Mouse (Mus musculus) myocyte (in vitro differentiated cells): ENCODE results near the gene Atg13. TPM values are rescaled to one million over a fixed set of nuclear protein-coding genes. Genes with fewer than 3 reads are reported as not detected.
"Not testable (repeated sequence)": the region's sequence is repeated elsewhere in the genome, so short reads cannot be mapped to it uniquely, and the experiment has no call there.

Experiments
- H3K27me3 ChIP-seq: one replicate; pipeline ENCODE4 v1.6.1; 2011; ENCODE audit not compliant: control insufficient read depth, insufficient read depth, insufficient read length
- H3K36me3 ChIP-seq: one replicate; pipeline ENCODE4 v1.6.1; 2011; ENCODE audit not compliant: control insufficient read depth, insufficient read depth
- H3K4me2 ChIP-seq: one replicate; pipeline ENCODE4 v1.6.1; 2011; ENCODE audit warnings: low read depth, control low read depth
- H3K4me3 ChIP-seq: one replicate; pipeline ENCODE4 v1.5.1; 2011; ENCODE audit warnings: mild to moderate bottlenecking, control low read depth, moderate library complexity
- H3K79me2 ChIP-seq: one replicate; pipeline ENCODE4 v1.6.1; 2011; ENCODE audit not compliant: control insufficient read depth, insufficient read depth
- H3ac ChIP-seq: one replicate; pipeline ENCODE4 v1.6.1; 2011; ENCODE audit not compliant: control insufficient read depth, insufficient read length
- CEBPB ChIP-seq: IDR thresholded peaks from 2 replicates; pipeline ENCODE4 v1.6.1; 2011; ENCODE audit warnings: mild to moderate bottlenecking, moderate library complexity; ENCODE audit not compliant: poor library complexity, insufficient read depth, severe bottlenecking
- E2F4 ChIP-seq: IDR thresholded peaks from one replicate; pipeline ENCODE4 v1.6.1; 2011; ENCODE audit warnings: mild to moderate bottlenecking, control low read depth, moderate library complexity; ENCODE audit not compliant: insufficient read depth
- MAX ChIP-seq: IDR thresholded peaks from one replicate; pipeline ENCODE4 v1.6.1; 2011; ENCODE audit warnings: low read depth, mild to moderate bottlenecking, control low read depth
- MYOD1 ChIP-seq, 3 experiments: IDR thresholded peaks; one replicate each; pipeline ENCODE4 v1.6.1; 2011; ENCODE audit warnings: control low read depth in 2 of 3, low read depth in 2 of 3, mild to moderate bottlenecking in 2 of 3, moderate library complexity in 1 of 3; ENCODE audit not compliant: insufficient read length in 2 of 3, control insufficient read depth in 1 of 3
- MYOG ChIP-seq, 3 experiments: IDR thresholded peaks; one replicate each; pipeline ENCODE4 v1.6.1; 2011; ENCODE audit warnings: control low read depth in 2 of 3, low read depth in 2 of 3, mild to moderate bottlenecking in 2 of 3; ENCODE audit not compliant: insufficient read length in 2 of 3, control insufficient read depth in 1 of 3, insufficient read depth in 1 of 3
- POLR2A ChIP-seq: IDR thresholded peaks from one replicate; pipeline ENCODE4 v1.6.1; 2011; ENCODE audit warnings: low read depth, mild to moderate bottlenecking, control low read depth, moderate library complexity; ENCODE audit not compliant: insufficient read length
- POLR2AphosphoS2 ChIP-seq: IDR thresholded peaks from one replicate; pipeline ENCODE4 v1.6.1; 2011; ENCODE audit warnings: low read depth, control low read depth; ENCODE audit not compliant: insufficient read length
- REST ChIP-seq: IDR thresholded peaks from one replicate; pipeline ENCODE4 v1.6.1; 2011; ENCODE audit warnings: mild to moderate bottlenecking, control low read depth, moderate library complexity; ENCODE audit not compliant: insufficient read depth, insufficient read length
- SRF ChIP-seq: IDR thresholded peaks from one replicate; pipeline ENCODE4 v1.6.1; 2011; ENCODE audit warnings: low read depth; ENCODE audit not compliant: control insufficient read depth, insufficient read length
- TCF12 ChIP-seq: IDR thresholded peaks from one replicate; pipeline ENCODE4 v1.6.1; 2011; ENCODE audit warnings: mild to moderate bottlenecking, control low read depth; ENCODE audit not compliant: poor library complexity, insufficient read depth, severe bottlenecking
- TCF3 ChIP-seq: IDR thresholded peaks from one replicate; pipeline ENCODE4 v1.6.1; 2011; ENCODE audit warnings: low read depth, control low read depth; ENCODE audit not compliant: insufficient read length
- USF1 ChIP-seq: IDR thresholded peaks from one replicate; pipeline ENCODE4 v1.6.1; 2011; ENCODE audit warnings: low read depth, mild to moderate bottlenecking, control low read depth, moderate library complexity
- polyA plus RNA-seq: library from polyadenylated mRNA; unstranded; fragments of >200 nt; fragmentation: generic; extraction: Trizol; gene quantifications from one replicate; pipeline ENCODE4 v1.2.1, GENCODE M21; 2012; ENCODE audit warnings: missing spikeins

Gene Atg13
- polyA plus RNA-seq, 1 experiment, result 29.7 TPM

DNA sequence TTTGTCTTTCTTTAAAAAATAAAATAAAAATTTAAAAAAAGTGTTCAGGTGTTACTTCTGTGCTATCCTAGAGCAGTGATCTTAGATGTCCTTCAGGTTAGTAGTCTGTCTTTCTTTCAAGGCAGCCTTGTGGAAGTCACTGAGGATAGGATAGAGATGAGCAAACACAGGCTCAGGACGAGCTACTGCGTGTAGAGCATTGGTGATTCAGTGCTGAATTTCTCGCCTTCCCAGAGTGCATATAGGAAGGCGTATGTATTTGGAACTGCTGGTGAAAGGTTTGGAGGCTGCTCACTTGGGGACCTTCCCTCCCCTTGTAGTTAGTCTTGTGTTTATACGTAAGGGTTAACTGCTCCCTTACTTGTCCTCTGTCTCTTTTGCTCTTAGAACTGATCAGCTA, 24.8 kb upstream of the Atg13 start:
- Histone ChIP-seq H3K79me2 (peaks cover 93% of the 10 kb centered on the region), H3K4me3 (no peak overlapping the region), H3K4me2 (no peak overlapping the region), H3ac (no peak overlapping the region), H3K27me3 (no peaks in the 10 kb centered on the region), H3K36me3 (no peaks in the 10 kb centered on the region)
- no peak for TF ChIP-seq TCF12
- TF ChIP-seq MYOG (IDR thresholded peaks at IDR 0.05; ENCODE audit: control insufficient read depth in 1 of 3, insufficient read depth in 1 of 3, insufficient read length in 2 of 3, low read depth in 2 of 3), result no peak
- TF ChIP-seq MYOD1 (IDR thresholded peaks at IDR 0.05; ENCODE audit: control insufficient read depth in 1 of 3, insufficient read length in 2 of 3, low read depth in 2 of 3), result no peak
- no peak for TF ChIP-seq POLR2AphosphoS2
- no peak for TF ChIP-seq E2F4
- TF ChIP-seq MAX, result no peak
- no peak for TF ChIP-seq POLR2A
- TF ChIP-seq SRF, result no peak
- TF ChIP-seq REST, result no peak
- TF ChIP-seq USF1, result no peak
- TF ChIP-seq TCF3, result no peak
- TF ChIP-seq CEBPB, result no peak

DNA sequence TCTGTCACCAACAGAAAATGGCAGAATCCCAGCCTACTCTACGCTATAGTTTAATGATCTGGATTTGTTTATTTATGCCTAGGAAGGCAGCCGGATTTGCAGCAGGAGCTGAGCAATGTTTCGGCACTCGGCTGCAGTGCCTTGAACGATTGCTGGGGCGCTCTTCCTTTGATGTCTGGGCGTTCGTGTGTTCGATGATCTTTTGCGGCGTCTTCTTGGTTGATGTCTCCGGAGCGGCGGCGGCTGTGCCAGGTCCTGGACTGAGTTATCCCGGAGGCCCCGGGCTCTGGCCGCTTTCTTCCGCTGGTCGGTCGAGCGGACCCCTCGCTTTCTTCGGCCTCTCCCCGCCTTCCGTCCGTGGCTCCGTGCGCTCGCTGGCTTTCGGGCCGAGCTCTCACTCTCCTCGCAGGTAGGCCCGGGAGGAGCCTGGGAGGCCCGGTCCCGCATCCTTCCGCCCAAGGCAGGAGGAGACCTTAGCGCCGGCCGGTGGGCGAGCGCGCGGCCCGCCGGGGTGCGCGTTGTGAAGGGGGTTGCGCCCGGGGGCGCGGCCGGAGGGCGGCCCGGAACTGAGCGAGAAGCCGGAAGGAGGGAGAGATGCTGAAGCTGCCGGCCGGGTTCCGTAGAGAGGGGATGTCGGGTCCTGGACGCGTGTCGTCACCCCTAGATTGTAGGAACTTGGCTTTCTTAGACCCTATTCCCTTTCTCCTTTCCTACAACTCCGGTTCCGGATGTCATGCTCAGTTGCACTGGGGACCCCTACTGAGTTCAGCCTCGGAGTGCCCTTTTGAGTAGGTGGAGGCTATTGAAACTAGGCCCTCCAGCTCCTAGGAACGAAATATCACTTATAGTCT, 19.8 kb upstream of the Atg13 start, which contains the start of gene Ambra1:
TSS of gene Ambra1 (plus strand) at position 164 of the 851 bp plus-strand sequence.
- H3K27me3 ChIP-seq, result peaks cover 4% of the 10 kb centered on the region
- peak within 1 kb of the TSS; percentile 68 for H3K4me3 ChIP-seq
- H3K4me2 ChIP-seq, result peak within 1 kb of the TSS; percentile 82
- H3K36me3 ChIP-seq, result no peaks in the 10 kb centered on the region
- peak within 1 kb of the TSS; percentile 2 for H3ac ChIP-seq
- H3K79me2 ChIP-seq, result peaks cover 50% of the 10 kb centered on the region
- TF ChIP-seq SRF (peak; percentile 89), POLR2A (peak; percentile 46), POLR2AphosphoS2 (peak; percentile 49), CEBPB (no peak)

DNA sequence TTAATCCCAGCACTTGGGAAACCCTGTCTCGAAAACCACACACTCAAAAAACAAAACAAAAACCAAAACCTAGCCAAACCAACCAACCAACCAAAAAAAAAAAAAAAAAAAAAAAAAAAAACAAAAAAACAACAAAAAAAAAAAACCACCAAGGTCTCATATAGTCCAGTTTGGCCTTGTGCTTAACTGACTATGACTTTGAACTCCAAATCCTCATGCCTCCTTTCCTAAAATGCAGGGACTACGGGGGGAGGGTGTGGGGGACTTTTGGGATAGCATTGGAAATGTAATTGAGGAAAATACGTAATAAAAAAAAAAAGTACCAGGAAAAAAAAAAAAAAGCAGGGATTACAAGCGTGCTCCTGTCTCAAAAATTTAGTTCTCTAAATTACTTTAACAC, 19.2 kb upstream of the Atg13 start:
- Histone ChIP-seq H3K36me3 (no peaks in the 10 kb centered on the region), H3K4me3 (peak overlapping the region; percentile 68), H3K4me2 (peak overlapping the region; percentile 82), H3K79me2 (peaks cover 44% of the 10 kb centered on the region), H3ac (peak overlapping the region; percentile 2), H3K27me3 (peaks cover 4% of the 10 kb centered on the region)
- TF ChIP-seq CEBPB, result no peak
- no peak for TF ChIP-seq SRF
- TF ChIP-seq MAX, result no peak
- TF ChIP-seq MYOD1 (IDR thresholded peaks at IDR 0.05; ENCODE audit: control insufficient read depth in 1 of 3, insufficient read length in 2 of 3, low read depth in 2 of 3), result no peak
- no peak for TF ChIP-seq POLR2A
- TF ChIP-seq E2F4, result no peak
- no peak for TF ChIP-seq TCF3
- no peak for TF ChIP-seq USF1
- no peak for TF ChIP-seq POLR2AphosphoS2
- no peak for TF ChIP-seq REST
- no peak for TF ChIP-seq TCF12
- TF ChIP-seq MYOG (IDR thresholded peaks at IDR 0.05; ENCODE audit: control insufficient read depth in 1 of 3, insufficient read depth in 1 of 3, insufficient read length in 2 of 3, low read depth in 2 of 3), result no peak

DNA sequence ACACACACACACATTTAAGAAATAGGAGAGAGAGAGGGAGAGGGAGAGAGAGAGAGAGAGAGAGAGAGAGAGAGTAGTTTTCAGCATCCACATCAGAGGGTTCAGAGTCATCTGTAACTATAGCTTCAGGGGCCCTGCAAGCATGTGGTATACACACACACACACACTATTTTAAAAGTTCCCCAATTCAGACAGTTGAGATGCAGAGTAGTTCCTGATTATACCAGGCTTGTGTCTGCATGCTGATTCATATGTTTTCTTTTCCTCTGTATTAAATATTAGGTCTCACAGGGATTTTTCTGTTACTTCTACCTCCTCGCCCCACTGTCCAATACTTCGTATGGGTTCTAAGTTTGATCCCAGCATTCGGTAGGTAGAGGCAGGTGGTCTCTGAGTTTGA, 16.6 kb upstream of the Atg13 start:
- Histone ChIP-seq H3ac (no peak overlapping the region), H3K4me2 (no peak overlapping the region), H3K36me3 (no peaks in the 10 kb centered on the region), H3K27me3 (peaks cover 4% of the 10 kb centered on the region), H3K79me2 (peaks cover 19% of the 10 kb centered on the region), H3K4me3 (no peak overlapping the region)
- TF ChIP-seq POLR2AphosphoS2 (no peak), POLR2A (no peak), REST (no peak), TCF12 (no peak), USF1 (no peak), E2F4 (no peak), TCF3 (no peak), CEBPB (no peak), MAX (no peak), SRF (no peak), MYOG (IDR thresholded peaks at IDR 0.05; ENCODE audit: control insufficient read depth in 1 of 3, insufficient read depth in 1 of 3, insufficient read length in 2 of 3, low read depth in 2 of 3) (no peak), MYOD1 (IDR thresholded peaks at IDR 0.05; ENCODE audit: control insufficient read depth in 1 of 3, insufficient read length in 2 of 3, low read depth in 2 of 3) (no peak)

DNA sequence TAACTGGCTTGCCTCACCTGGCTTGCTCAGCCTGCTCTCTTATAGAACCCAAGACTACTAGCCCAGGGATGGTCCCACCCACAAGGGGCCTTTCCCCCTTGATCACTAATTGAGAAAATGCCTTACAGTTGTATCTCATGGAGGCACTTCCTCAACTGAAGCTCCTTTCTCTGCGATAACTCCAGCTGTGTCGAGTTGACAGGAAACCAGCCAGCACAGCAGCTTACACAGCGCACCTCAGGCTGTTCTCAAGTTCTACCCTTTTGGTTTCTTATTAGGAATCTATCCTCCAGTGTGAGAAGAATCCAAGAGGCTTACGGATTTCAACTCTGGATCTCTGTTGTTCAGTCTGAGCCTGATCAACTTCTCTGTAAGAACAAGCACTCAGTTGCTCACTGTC, 15.1 kb upstream of the Atg13 start:
- not testable (repeated sequence) for H3K4me3 ChIP-seq, H3ac ChIP-seq, H3K79me2 ChIP-seq, H3K27me3 ChIP-seq, H3K4me2 ChIP-seq, H3K36me3 ChIP-seq
